Mouse (Mus musculus) megakaryocyte, embryonic 14.5 days (primary cell): ENCODE results near the gene Nup160.

Experiments used
- FLI1 ChIP-seq: IDR thresholded peaks from 2 replicates; pipeline ENCODE4 v1.6.1; 2012; ENCODE audit warnings: low read length, inconsistent platforms, mixed read lengths
- GATA1 ChIP-seq: IDR thresholded peaks from 3 replicates; pipeline ENCODE4 v1.6.1; 2012; ENCODE audit warnings: mixed read lengths, low read length, inconsistent platforms, borderline replicate concordance

- no peak for TF ChIP-seq GATA1
- no peak for TF ChIP-seq FLI1
Observed at GRCm38 (mm10) chr2:90641710-90642039, 35.3 kb upstream of the Nup160 start.
